Mouse (Mus musculus) adrenal gland, postnatal 14 days (tissue): ENCODE data around the gene Jpt1. TPM values are rescaled to one million over a fixed set of nuclear protein-coding genes. Genes with fewer than 3 reads are reported as not detected.
"Not testable (repeated sequence)": the region's sequence is repeated elsewhere in the genome, so short reads cannot be mapped to it uniquely, and the experiment has no call there.

Source experiments
- DNase-seq: peaks from one replicate; pipeline ENCODE4 v3.0.0; 2021; ENCODE audit warnings: mixed read lengths
- long read RNA-seq, 2 experiments: library from polyadenylated mRNA; stranded (forward); transcript quantifications; one replicate each; pipeline ENCODE4 v2.0.0; 2021
- total RNA-seq: library from RNA; stranded (reverse); gene quantifications from 2 replicates; pipeline ENCODE4 v1.2.3, GENCODE M21; 2021

Jpt1 gene
- total RNA-seq = 99.8 and 101 TPM in 2 replicates
- long read RNA-seq, experiment 1, partial matches to known transcripts = 4 of 12 reads
- long read RNA-seq, experiment 1, other reads (novel, unspliced or antisense) = 4 of 12 reads
- long read RNA-seq, experiment 2, partial matches to known transcripts = 3 of 9 reads
- long read RNA-seq, experiment 2, other reads (novel, unspliced or antisense) = 6 of 9 reads

DNA sequence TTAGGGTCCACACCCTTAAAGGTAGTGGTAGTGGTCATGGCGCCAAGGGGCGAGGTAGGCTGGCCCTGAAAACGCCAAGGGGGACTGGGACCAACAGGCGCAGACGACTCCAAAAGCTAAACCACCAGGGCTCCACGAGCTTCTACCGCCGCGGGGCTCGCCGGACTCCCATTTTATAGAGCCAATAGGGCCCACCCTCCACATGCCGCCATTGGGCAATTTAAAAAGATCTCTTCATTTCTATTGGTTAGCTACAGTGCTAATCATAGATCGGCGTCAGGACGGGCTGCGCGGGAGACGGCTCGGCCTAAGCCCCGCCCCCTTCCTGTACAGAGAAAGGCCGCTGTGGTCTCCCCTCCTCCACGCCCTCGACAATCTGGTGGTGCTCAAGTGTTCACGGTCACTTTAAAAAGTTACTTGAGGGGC lies at the start of gene Jpt1:
Gene Jpt1, minus strand, starts transcription at position 150 of the 426 bp plus-strand sequence.
- peak; percentile 97 for DNase-seq

DNA sequence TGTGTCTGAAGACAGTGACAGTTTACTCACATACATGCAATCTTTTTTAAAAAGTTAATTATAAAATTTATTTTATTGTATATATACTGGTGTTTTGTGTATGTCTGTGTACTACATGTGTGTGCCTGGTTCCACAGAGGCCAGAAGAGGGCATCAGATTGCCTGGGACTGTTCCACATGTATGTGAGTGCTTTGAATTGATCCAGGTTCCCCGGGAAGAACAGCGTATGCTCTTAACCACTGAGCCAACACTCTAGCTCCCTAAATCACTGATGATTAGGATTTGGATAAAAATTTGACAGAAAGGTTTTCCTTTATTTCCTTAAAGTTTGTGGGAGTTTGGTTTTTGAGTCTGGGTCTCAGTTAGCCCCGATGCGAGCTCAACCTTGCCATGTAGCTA lies 49.2 kb upstream of the Jpt1 start:
- no peak for DNase-seq

DNA sequence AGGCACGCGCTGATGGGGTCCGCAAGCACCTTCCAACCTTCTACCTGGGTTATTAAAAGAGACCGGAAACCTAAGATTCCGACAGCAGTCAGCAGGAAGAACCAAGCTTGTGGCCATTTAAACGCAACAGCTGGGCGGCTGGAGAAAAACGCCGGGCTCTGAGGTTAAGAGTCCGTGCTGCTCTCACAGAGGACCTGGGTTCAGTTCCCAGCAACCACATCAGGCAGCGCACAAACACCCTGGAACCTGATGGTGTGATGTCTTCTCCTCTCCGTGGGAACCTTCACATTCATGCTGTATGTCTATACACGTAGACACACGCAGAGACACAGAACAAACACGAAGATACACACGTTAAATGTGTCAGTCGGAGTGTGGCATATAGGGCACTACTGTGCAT lies 41.5 kb upstream of the Jpt1 start:
- DNase-seq = no peak

DNA sequence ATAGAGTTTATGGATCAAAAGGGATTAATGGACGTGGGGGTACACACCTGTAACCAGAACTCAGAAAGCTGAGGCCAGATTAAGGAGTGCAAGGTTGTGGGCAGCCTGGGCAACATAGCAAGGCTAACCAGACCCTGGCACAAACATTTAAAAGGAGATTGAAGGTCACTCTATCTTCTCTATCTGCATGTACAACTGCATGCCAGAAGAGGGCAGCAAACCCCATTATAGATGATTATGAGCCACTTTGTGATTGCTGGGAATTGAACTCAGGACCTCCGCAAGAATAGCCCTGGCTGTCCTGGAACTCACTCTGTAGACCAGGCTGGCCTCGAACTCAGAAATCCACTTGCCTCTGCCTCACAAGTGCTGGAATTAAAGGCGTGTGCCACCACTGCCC lies 38.6 kb upstream of the Jpt1 start:
- DNase-seq = peak; percentile 33

DNA sequence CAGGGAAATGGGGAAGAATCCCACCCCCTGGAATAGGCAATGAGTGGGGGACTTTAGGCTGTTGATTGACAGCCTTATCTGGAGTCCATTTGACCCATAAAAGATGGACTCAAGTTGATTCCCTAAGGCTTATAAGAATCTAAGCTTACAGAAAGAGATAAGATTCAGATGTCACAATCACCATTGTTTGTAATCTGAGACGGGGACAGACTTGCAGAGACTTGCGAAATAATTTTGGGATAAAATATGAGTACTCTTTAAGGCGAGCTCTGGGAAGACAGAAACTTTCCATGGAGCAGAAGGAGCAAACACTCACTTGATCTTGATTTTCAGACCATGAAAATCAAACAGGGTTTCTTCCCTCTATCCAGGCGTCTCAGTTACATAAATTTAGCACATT lies 29.4 kb upstream of the Jpt1 start:
- DNase-seq = no peak

DNA sequence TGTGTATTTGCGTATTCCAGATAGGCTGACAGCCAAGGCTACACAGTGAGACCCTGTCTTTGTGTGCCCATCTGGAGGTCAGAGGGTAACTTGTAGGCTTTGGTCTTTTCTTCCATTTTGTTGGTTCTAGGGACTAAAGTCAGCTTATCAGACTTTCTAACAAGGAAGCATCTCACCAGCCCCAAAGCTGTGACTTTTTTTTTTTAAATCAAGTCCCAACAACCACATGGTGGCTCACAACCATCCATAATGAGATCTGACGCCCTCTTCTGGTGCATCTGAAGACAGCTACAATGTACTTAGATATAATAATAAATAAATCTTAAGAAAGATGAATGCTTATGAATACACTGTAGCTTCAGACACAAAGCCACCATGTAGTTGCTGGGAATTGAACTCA lies 23.9 kb upstream of the Jpt1 start:
- no peak for DNase-seq

DNA sequence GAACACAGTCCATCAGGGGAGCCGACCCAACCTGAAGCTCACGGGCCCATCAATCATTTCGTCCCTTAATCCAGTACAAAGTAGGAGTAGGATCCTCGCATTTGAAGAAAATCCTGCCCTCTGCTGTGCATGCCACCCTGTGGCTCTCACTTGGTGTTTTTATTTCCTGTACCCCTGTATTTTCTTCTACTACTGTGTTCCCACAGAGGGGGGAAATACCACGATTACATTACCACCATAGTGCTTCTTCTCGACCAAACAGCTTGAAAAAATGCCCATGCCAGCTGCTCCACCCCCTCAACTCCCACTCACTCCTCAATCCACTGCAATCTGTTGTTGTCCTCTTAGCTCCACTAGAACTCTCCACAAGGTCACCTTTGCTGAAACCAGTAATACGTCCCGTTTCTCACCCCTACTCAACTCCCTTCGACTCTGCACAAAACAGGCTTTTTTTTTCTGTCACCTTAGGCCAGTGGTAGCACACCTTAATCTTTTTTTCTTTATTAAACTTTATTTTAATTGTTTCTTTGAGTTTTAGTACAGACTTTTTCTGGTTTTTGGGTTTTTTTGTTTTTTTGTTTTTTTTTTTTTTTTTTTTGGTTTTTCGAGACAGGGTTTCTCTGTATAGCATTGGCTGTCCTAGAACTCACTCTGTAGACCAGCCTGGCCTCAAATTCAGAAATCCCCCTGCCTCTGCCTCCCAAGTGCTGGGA lies 22.8 kb upstream of the Jpt1 start:
- DNase-seq = peak; percentile 23

DNA sequence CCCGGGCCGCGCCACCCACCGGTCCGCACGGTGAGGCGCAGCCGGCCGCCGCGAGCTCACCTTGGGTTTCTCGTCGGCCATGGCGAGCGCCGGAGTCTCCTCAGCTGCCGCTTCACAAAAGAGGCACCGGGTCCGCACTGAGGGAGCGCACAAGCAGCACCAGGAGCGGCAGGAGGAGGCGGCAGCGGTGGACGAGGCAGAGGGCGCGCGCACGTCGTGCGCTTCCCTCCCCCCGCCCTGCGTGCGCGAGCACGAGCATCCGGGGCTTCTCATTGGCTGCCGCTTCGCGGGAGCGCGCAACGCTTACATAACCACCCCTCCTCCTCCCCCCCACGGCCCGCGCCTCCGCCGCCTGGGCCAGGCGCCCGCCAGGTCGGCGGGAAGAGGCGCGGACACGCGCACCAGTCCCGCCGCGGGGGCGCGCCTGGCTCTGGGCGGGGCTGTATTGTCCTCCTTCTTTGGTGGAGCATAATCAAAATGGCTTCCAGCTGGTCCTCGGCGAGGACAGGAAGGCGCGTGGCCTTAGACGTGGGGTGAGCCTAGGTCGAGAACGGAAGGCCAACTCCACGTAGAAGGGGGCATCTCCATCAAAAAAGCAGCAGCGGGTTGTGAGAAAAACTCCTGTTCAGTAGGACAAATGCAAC lies 22.0 kb upstream of the Jpt1 start, which contains the start of gene Sumo2:
Gene Sumo2, minus strand, starts transcription at position 239 of the 644 bp plus-strand sequence.
- peak; percentile 100 for DNase-seq

DNA sequence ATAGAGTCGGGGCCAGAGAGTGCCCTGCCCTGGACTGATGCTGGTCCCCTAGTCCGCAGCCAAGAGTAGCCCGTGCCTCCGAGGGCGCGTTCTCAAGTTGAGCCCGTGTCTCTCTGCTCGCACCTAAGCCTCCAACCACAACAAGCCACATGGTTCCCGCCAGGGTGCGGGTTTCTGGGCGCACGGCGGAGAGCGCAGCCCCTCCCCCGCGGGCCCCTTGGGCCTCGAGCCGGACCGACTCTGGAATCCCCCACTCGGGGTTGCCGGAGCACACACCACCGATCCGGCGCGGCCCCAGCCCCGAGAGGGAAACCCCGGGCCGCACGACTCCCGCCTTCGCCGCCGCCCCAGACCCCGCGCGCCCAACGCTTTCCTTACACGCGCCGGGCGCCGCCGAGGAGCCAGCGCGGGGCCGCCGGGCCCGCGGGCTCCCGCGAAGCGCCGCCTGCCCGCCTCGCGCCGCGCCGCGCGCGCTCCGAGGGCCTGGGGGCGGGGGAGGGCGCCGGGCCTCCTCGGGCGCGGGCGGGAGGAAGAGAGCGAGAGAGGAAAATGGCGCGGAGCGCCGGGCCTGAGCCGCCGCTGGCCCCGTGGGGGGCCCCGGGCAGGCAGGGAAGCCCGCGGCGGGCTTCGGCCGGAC lies 21.3 kb upstream of the Jpt1 start:
- peak; percentile 88 for DNase-seq

DNA sequence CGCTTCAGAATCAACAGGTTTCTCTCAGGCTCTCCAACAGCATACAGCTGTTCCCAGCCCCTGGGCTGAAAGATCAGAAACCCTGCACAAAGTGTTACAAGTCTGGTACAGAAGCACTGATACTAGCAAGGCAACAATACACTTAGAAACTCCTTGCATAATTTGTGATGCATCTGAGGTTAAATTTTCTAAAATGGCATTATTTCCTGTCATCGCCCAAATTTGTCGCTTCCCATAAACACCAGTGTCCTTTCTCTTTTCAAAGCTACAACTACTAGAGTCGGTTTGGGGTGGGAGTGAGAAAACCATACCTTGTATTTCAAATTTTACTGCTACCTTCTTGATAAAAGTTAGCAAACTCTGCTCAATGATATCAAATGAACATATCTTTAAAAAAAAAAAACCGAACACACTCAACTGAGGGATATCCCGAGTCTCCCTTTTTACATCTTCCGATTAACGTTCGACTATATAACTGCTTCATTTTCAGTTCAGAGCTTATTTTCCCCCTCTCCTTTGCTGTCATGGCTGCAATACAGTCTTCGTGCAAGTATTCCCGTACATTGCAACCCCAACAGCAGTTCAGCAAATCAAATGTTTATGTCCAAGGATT lies 20.7 kb upstream of the Jpt1 start:
- DNase-seq = no peak

DNA sequence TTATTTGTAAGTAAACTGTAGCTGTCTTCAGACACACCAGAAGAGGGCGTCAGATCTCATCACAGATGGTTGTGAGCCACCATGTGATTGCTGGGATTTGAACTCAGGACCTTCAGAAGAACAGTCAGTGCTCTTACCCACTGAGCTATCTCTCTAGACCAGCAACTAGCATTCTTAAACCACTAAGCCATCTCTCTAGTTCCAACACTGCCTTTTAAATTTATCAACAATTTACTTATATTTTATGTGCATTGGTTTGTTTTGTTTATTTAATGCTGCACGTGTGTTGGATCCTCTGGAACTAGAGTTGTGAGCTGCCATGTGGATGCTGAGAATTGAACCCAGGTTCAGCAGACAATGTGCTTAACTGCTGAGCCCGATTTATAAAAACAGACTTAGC lies 12.3 kb upstream of the Jpt1 start:
- DNase-seq = not testable (repeated sequence)

DNA sequence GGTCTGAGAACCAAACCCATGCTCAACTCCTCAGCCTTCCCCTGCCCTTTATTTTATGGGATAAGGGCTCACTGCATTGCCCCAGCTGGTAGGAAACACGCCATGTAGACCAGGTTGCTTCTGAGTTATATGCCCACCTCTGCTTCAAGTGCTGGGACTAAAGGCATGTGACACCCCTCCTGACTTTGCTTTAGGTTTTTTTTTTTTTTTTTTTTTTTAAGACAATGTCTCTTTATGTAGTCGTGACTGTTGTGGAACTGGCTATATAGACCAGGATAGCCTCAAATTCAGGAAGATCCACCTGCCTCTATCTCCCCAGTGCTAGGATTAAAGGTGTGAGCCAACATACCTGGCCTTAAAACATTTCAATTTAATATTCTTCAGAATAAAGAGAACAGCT lies 8.5 kb upstream of the Jpt1 start:
- no peak for DNase-seq

DNA sequence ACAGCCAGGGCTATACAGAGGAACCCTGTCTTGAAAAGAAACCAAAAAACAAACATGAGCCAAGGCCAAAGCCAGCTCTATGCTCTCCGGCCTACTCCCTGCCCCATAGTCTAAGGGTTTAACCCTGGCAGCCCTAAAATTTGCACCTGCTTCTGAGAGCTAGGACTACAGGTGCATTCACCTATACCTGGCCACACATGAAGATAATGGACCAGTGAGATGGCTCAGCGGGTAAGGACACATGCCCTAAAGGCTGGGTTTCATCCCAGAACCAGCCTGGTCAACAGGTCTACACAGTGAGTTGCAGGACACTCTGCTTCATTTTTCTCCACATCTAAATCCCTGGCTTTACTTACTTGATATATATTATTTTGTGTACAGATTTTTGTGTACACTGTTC lies 8.1 kb upstream of the Jpt1 start:
- no peak for DNase-seq

DNA sequence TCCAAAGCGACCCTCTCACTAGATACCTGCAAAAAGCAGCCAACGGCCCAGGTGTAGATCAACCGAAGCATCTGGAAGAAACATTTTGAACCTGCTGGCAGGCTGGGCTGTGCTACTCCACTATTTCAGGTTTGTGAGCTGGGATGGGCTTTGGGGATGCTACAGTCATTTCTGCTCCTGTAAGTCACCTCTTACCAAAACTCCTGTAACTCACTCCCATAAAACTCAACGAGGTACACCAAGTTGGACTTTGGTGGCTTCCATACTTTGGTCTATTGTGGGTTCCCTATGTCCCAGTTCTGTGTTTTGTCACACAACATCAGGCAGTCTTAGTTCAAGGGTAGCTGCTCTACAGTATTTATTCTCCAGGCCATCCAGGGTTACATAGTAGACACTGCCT lies 6.9 kb upstream of the Jpt1 start:
- no peak for DNase-seq

DNA sequence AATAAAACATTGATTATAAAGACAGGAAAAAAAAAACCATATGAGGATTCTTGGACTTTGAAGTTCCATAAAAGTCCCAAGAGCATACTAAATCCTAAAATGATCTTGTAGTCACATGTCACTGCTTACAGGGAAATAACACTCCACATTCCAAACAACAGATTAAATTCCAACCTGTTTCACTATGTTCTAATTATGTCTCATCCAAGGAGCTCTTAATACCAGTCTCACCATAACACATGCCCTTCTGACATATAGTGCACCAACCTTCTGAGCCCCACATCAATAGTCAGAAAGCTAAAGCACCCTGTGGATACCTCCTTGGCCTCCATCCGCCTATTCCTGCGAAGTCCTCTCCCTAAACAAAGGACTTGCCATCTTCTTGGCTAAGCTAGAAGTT lies 6.0 kb upstream of the Jpt1 start:
- DNase-seq = no peak

DNA sequence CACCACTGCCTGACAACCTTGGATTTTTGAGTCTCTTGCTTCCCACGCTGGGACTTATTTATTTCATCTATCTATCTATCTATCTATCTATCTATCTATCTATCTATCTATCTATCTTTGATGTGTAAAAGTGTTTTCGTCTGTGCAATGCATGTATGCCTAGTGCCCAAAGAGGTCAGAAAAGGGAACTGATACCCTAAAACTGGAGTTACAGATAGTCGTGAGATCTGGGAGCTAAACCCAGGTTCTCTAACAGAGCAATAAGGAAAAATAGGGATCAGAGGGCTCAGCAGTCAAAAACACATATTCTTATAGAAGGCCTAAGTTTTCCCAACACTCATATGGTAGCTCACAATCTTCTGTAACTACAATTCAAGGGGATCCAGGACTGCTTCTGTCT lies 5.4 kb upstream of the Jpt1 start:
- DNase-seq = no peak

DNA sequence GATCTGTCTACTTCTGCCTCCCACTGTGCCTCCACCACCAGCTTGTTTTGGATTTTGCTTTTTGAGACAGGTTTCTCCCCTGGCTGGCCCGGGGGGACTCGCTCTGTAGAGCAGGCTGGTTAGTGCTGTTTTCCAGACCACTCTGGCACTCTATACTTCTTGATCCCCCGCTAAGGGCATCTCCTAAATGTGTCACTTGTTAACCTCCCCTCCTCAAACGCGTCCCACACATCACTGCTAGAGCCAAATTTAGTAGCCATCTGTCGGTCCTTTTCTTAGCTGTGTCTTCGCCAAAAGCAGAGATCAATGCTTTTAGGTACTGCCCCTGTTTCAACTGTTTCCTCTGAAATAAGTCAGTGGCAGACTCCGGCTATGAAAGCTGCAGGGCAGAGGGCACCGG lies 4.5 kb upstream of the Jpt1 start:
- no peak for DNase-seq

DNA sequence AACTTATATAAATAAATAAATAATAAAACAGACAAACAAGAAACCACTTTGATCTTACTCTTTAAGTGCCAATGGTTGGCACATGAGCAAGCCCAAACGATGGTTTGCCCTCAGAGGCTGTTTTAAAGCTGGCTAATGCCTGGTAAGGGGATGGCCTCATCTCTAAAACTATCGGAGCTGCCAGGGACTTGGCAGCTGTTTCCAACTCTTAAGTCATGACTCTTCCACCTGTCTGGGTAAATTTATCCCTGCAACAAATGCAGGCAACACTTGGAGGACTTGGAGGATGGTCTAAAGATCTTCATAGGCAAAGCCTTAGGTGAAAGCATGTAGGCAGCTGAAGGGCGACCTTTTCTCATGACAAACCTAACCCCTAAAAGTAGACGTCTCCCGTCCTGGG lies 2.8 kb upstream of the Jpt1 start:
- DNase-seq = no peak

DNA sequence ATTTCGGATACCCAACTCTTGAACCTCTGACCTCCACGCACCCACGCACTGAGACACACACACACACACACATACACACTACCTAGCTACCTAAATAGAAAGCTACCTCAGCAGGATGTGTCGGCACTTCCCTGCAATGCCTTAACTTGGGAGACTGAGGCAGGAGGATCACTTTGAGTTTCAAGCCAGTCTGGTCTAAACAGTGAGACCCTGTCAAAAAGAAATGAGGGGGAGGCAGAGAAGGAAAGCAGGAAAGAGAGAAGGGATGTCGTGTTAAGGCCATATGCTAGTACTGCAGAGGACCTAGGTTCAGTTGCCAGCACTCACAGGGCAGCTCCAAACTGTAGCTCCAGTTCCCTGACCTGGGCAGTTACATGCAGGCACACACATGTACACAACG lies 834 bp upstream of the Jpt1 start:
- DNase-seq = no peak

DNA sequence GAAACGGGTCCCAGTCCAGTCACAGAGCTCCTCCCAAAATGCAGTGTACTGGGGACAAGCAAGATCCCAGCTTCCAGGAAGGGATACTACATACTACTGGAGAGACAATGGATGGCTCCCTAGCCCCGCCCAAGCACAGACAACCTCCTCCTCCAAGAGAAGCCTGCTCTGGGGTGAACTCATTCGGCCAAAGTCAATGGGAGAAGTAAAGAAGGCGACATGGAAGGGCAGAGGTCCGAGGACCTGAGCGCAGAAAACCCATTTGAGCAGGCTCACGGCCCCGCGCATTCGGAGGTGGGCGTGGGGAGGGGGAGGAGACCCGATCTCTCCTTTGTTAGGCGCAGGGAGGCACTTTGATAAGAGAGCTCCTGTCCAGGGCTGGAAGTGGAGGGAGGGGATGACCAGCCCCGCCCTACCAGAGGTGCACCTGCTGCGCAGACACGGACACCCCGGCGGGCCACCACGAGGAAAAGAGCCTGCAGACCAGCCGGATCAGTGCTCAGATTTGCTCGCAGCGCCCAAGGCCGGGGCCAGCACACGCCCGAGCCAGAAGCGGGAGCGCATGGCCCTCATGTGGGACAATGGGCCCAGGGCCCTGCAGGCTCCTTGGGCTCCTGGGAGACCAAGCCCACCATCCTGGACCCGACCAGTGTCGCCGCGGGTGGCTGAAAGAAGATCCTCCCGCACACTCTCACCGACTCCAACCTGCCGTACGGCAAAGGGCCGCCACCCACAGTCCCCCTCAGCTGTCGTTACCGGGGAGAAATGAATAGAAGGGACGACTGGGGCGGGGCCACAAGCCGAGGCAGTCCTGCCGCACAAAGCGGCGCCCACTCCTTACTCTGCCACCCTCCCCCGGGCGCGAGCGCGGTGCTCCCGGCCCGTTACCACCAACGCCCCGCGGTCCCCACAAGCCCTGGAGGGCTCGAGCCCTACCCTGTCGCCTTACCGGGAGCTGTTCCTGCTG lies 633 bp downstream of the Jpt1 start:
- peak; percentile 68 for DNase-seq

DNA sequence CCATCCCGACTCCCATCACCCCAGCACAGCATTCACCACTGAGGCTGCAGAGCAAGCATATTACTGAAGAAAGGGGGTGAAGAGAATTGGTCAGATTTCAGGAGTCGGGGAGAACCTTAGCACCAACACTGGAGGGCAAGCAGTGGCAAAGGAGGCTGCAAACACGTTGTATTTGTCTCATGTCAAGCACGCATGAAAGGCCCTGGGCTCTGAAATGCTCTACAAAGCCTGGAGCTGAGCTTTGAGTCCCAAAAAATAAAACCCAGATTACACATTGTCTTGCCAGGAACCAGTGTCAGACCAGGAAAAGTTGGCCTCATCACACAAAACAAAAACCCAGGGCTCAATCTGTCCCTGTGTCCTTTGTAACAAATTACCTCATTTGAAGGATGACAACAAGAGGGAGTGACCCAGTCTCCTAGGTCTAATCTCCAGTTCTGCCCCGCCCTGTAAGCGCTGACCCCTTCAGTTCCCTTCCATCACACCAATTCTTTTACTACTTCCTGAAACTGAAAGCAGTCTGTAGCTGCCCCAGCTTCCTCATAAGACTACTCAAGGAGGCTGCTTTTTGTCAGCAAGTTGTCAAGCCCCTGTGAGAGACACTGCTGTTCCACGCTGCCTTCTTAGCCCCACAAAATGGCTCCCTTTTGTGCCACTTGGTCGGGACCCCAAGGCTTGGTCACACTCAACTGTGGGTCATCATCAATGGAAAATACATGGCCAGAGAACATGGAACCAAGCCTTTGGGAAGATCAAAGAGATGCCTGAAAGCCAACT lies 1.6 kb downstream of the Jpt1 start:
- peak; percentile 21 for DNase-seq
